ENCODE assay signal across 32 mouse cellular contexts in genomic region chr7:127772080-127772479, GRCm38 (mm10). TPM values are rescaled to one million over a fixed set of nuclear protein-coding genes. Genes with fewer than 3 reads are reported as not detected.
DNase-seq lines count a peak whose midpoint lies in the region; ATAC-seq lines count a peak whose summit lies in the region.
"Had no signal": no experiment of that assay in that cellular context is flagged by ENCODE, and none has a peak within 500 bp of the region (broad histone marks: within the 10 kb centered on the region; RNA-seq: fewer than 3 reads in every experiment).

No protein-coding gene starts in this region.

- 46% methylated on average over 3 of the region's 3 CpGs for WGBS in stomach, embryonic 16.5 days

- DNase-seq in adrenal gland, postnatal 10 days, result peak; percentile 27
- DNase-seq in adrenal gland, adult 18-20 months (ENCODE audit: low spot score in 2 of 2), result no peak
- peak; percentile 63 for DNase-seq in urinary bladder, postnatal 14 days (ENCODE audit: low spot score)
- no peak for DNase-seq in urinary bladder, postnatal 4 days (ENCODE audit: low spot score in 2 of 2)
- DNase-seq in adipocyte (ENCODE audit: low spot score), result peak; percentile 30
- DNase-seq in gastrocnemius, postnatal 25 days, result no peak
- DNase-seq: adrenal gland, postnatal 25 days; cerebellum, adult 2 months; cerebellum, postnatal 14 days; gastrocnemius, adult 2 months; heart, adult 2 months; heart, postnatal 4 days; kidney, adult 9 months; kidney, postnatal 10 days; left cerebral cortex, postnatal 4 days; lung, postnatal 36 days; thymus, postnatal 25 days had no signal

- peak overlapping the region; percentile 41; the same call in 1 of the 2 replicates for H3K27ac ChIP-seq in stomach, embryonic 16.5 days (ENCODE audit: low read length)
- H3K27ac ChIP-seq: forebrain, embryonic 15.5 days; gastrocnemius, adult 2 months; heart, adult 2 months; hindbrain, embryonic 13.5 days; neural tube, embryonic 12.5 days had no signal

- no peaks in the 10 kb centered on the region for H3K36me3 ChIP-seq in stomach, embryonic 16.5 days (ENCODE audit: control insufficient read depth, insufficient read depth, low read length)

- H3K4me3 ChIP-seq in stomach, embryonic 16.5 days (replicated peaks; ENCODE audit: low read length), result no peak overlapping the region
- H3K4me3 ChIP-seq: forebrain, embryonic 15.5 days; gastrocnemius, adult 2 months; heart, adult 2 months; heart, embryonic 12.5 days; hindbrain, embryonic 13.5 days; neural tube, embryonic 12.5 days had no signal

- H3K9ac ChIP-seq in stomach, embryonic 16.5 days (ENCODE audit: low read length), result no peak overlapping the region
- H3K9ac ChIP-seq: forebrain, embryonic 15.5 days; heart, embryonic 12.5 days; hindbrain, embryonic 13.5 days; neural tube, embryonic 12.5 days had no signal

- H3K27me3 ChIP-seq in stomach, embryonic 16.5 days (ENCODE audit: control insufficient read depth, insufficient read depth, low read length), result no peaks in the 10 kb centered on the region
- H3K27me3 ChIP-seq: forebrain, embryonic 15.5 days; hindbrain, embryonic 13.5 days; neural tube, embryonic 12.5 days had no signal

- no peaks in the 10 kb centered on the region for H3K9me3 ChIP-seq in stomach, embryonic 16.5 days (replicated peaks; ENCODE audit: control insufficient read depth, low read length)
- H3K9me3 ChIP-seq: forebrain, embryonic 15.5 days; heart, embryonic 12.5 days; hindbrain, embryonic 13.5 days; neural tube, embryonic 12.5 days had no signal

- H3K4me1 ChIP-seq in stomach, embryonic 16.5 days (ENCODE audit: control insufficient read depth, insufficient read depth, low read length), result peaks cover 14% of the 10 kb centered on the region

- H3K4me2 ChIP-seq in stomach, embryonic 16.5 days (ENCODE audit: low read depth, low read length), result no peak overlapping the region
- H3K4me2 ChIP-seq: forebrain, embryonic 15.5 days; heart, embryonic 12.5 days; hindbrain, embryonic 13.5 days; midbrain, embryonic 11.5 days; neural tube, embryonic 12.5 days had no signal

- ATAC-seq in stomach, embryonic 16.5 days (ENCODE audit: insufficient read depth, low FRiP score), result no peak
- ATAC-seq in cerebellum, adult (ENCODE audit: insufficient number of reproducible peaks, low FRiP score, low TSS enrichment), result no peak
- ATAC-seq: forebrain, embryonic 15.5 days; intestine, postnatal 0 days; midbrain, embryonic 16.5 days had no signal

RNA-seq across cellular contexts. Expression of gene Orai3, which starts 2.5 kb away (rescaled TPM):
- total RNA-seq in adrenal gland, postnatal 10 days (2021), result 10 to 100 TPM; 31.5 to 32.0 TPM
- 10 to 100 TPM; 28.5 to 30.7 TPM for total RNA-seq in adrenal gland, adult 18-20 months (2021)
- polyA plus RNA-seq in stomach, embryonic 16.5 days (2015; fragmentation: Nextera tagmentation; extraction: Ambion mirVana), result 26.7 and 29.0 TPM in 2 replicates
- total RNA-seq in gastrocnemius, postnatal 25 days (2021), result 1 to 10 TPM; 8.9 to 9.5 TPM

RNA-seq across cellular contexts. Expression of gene Setd1a, which starts 4.4 kb away (rescaled TPM):
- total RNA-seq in adrenal gland, postnatal 10 days (2021), result 10 to 100 TPM; 35.9 to 46.6 TPM
- 10 to 100 TPM; 30.3 to 40.4 TPM for total RNA-seq in adrenal gland, adult 18-20 months (2021)
- polyA plus RNA-seq in stomach, embryonic 16.5 days (2015; fragmentation: Nextera tagmentation; extraction: Ambion mirVana), result 10.5 and 16.4 TPM in 2 replicates
- total RNA-seq in gastrocnemius, postnatal 25 days (2021), result 10 to 100 TPM; 15.0 to 15.4 TPM

RNA-seq across cellular contexts. Expression of gene Gm49388, which starts 13.3 kb away (rescaled TPM):
- 1 to 10 TPM; 4.7 to 5.6 TPM for total RNA-seq in adrenal gland, postnatal 10 days (2021)
- 1 to 10 TPM; 2.4 to 3.0 TPM for total RNA-seq in adrenal gland, adult 18-20 months (2021)
- not detected in 2 replicates for polyA plus RNA-seq in stomach, embryonic 16.5 days (2015; fragmentation: Nextera tagmentation; extraction: Ambion mirVana)
- total RNA-seq in gastrocnemius, postnatal 25 days (2021), result 1 to 10 TPM; 2.4 to 2.5 TPM
- total RNA-seq: megakaryocyte, adult 5-6 weeks had no signal
- polyA plus RNA-seq: cortical plate, adult 2 months; forebrain, embryonic 15.5 days; frontal cortex, adult 2 months; heart, adult 2 months; heart, embryonic 12.5 days; heart, postnatal 0 days; hindbrain, embryonic 13.5 days; intestine, postnatal 0 days; liver, embryonic 16.5 days; lung, embryonic 16.5 days; midbrain, embryonic 11.5 days; midbrain, embryonic 16.5 days; neural tube, embryonic 12.5 days had no signal

RNA-seq across cellular contexts. Expression of gene Fbxl19, which starts 27.7 kb away (rescaled TPM):
- 10 to 100 TPM; 12.3 to 18.5 TPM for total RNA-seq in adrenal gland, postnatal 10 days (2021)
- 10 to 100 TPM; 10.7 to 14.4 TPM for total RNA-seq in adrenal gland, adult 18-20 months (2021)
- polyA plus RNA-seq in stomach, embryonic 16.5 days (2015; fragmentation: Nextera tagmentation; extraction: Ambion mirVana), result 2.8 and 3.2 TPM in 2 replicates
- total RNA-seq in gastrocnemius, postnatal 25 days (2021), result 1 to 10 TPM; 1.9 to 2.4 TPM

RNA-seq across cellular contexts. Expression of gene Hsd3b7, which starts 28.3 kb away (rescaled TPM):
- 10 to 100 TPM; 57.1 to 73.1 TPM for total RNA-seq in adrenal gland, postnatal 10 days (2021)
- 10 to 100 TPM; 31.5 to 40.4 TPM for total RNA-seq in adrenal gland, adult 18-20 months (2021)
- 35.2 and 36.1 TPM in 2 replicates for polyA plus RNA-seq in stomach, embryonic 16.5 days (2015; fragmentation: Nextera tagmentation; extraction: Ambion mirVana)
- 1 to 10 TPM; 4.4 to 9.1 TPM for total RNA-seq in gastrocnemius, postnatal 25 days (2021)

Comparison
In these comparisons a context has a peak if more than half of its experiments do, and no peak if none do; other contexts are left out.
1. DNase-seq: peak in adrenal gland, postnatal 10 days (single experiment), urinary bladder, postnatal 14 days (single experiment) and adipocyte (single experiment); none in adrenal gland, adult 18-20 months (0 of 2), urinary bladder, postnatal 4 days (0 of 2) and gastrocnemius, postnatal 25 days (single experiment).